Mouse (Mus musculus): ENCODE results near the gene Ablim1. TPM values are rescaled to one million over a fixed set of nuclear protein-coding genes. Genes with fewer than 3 reads are reported as not detected.
A peak's percentile ranks its signal among the peaks of the same experiment; 100 is the strongest.

Gene Ablim1
- total RNA-seq, 2 experiments from 2014 or later, result 489 to 510 TPM

GRCm38 (mm10) chr19:57313226-57313625, 1.5 kb downstream of the Ablim1 start:
- DNase-seq, result no peak
- intact Hi-C loops (cut with DNase I), result loop anchor here (1.0 kb wide), 1 partner anchor 117 kb away; no protein-coding TSS in a partner anchor

- DNase-seq, result no peak
- intact Hi-C loops (cut with DNase I), result no loop called here
Observed at GRCm38 (mm10) chr19:57309980-57310379, 4.7 kb downstream of the Ablim1 start.

- DNase-seq, result no peak
- intact Hi-C loops (cut with DNase I), result no loop called here
Observed at GRCm38 (mm10) chr19:57306601-57307000, 8.1 kb downstream of the Ablim1 start.

- DNase-seq, result no peak
- intact Hi-C loops (cut with DNase I), result no loop called here
Observed at GRCm38 (mm10) chr19:57305972-57306371, 8.7 kb downstream of the Ablim1 start.

GRCm38 (mm10) chr19:57304666-57305065, 10.1 kb downstream of the Ablim1 start:
- intact Hi-C loops (cut with DNase I), result no loop called here
- no peak for DNase-seq

- peak in 1 of 2 experiments; percentile 42 for DNase-seq
- intact Hi-C loops (cut with DNase I), result no loop called here
Observed at GRCm38 (mm10) chr19:57301961-57302395, 12.7 kb downstream of the Ablim1 start.

- intact Hi-C loops (cut with DNase I), result no loop called here
- DNase-seq, result no peak
Observed at GRCm38 (mm10) chr19:57298006-57298405, 16.7 kb downstream of the Ablim1 start.

GRCm38 (mm10) chr19:57297447-57297846, 17.3 kb downstream of the Ablim1 start:
- no peak for DNase-seq
- intact Hi-C loops (cut with DNase I), result no loop called here

- peak in 1 of 2 experiments; percentile 23 for DNase-seq
- intact Hi-C loops (cut with DNase I), result no loop called here
Observed at GRCm38 (mm10) chr19:57296539-57296938, 18.2 kb downstream of the Ablim1 start.

GRCm38 (mm10) chr19:57295521-57295920, 19.2 kb downstream of the Ablim1 start:
- DNase-seq, result no peak
- intact Hi-C loops (cut with DNase I), result no loop called here

GRCm38 (mm10) chr19:57294356-57294755, 20.4 kb downstream of the Ablim1 start:
- intact Hi-C loops (cut with DNase I), result no loop called here
- no peak for DNase-seq

GRCm38 (mm10) chr19:57293737-57294136, 21.0 kb downstream of the Ablim1 start:
- DNase-seq, result peak; percentile 77 to 78
- intact Hi-C loops (cut with DNase I), result no loop called here

- intact Hi-C loops (cut with DNase I), result no loop called here
- DNase-seq, result no peak
Observed at GRCm38 (mm10) chr19:57283310-57283709, 31.4 kb downstream of the Ablim1 start.

GRCm38 (mm10) chr19:57282642-57283041, 32.1 kb downstream of the Ablim1 start:
- intact Hi-C loops (cut with DNase I), result no loop called here
- DNase-seq, result no peak

GRCm38 (mm10) chr19:57279666-57280065, 35.1 kb downstream of the Ablim1 start:
- intact Hi-C loops (cut with DNase I), result no loop called here

GRCm38 (mm10) chr19:57278263-57278662, 36.5 kb downstream of the Ablim1 start:
- intact Hi-C loops (cut with DNase I), result no loop called here
- no peak for DNase-seq

More at GRCm38 (mm10) chr19:57279666-57280065, 35.1 kb downstream of the Ablim1 start:
- no peak for DNase-seq

- no peak for DNase-seq
- intact Hi-C loops (cut with DNase I), result no loop called here
Observed at GRCm38 (mm10) chr19:57277010-57277409, 37.7 kb downstream of the Ablim1 start.

GRCm38 (mm10) chr19:57275166-57275953, 39.4 kb downstream of the Ablim1 start:
- no peak for DNase-seq
- intact Hi-C loops (cut with DNase I), result no loop called here

GRCm38 (mm10) chr19:57274717-57275116, 40.0 kb downstream of the Ablim1 start:
- intact Hi-C loops (cut with DNase I), result loop anchor here (5.0 kb wide), 1 partner anchor 112 kb away; no protein-coding TSS in a partner anchor
- DNase-seq, result no peak

GRCm38 (mm10) chr19:57274286-57274685, 40.4 kb downstream of the Ablim1 start:
- no peak for DNase-seq

GRCm38 (mm10) chr19:57272824-57273613, 41.7 kb downstream of the Ablim1 start:
- DNase-seq, result peak; percentile 68
- intact Hi-C loops (cut with DNase I), result loop anchor here (2.0 to 5.0 kb wide), 2 partner anchors 42 to 111 kb away; partner anchors contain the start of gene Ablim1

More at GRCm38 (mm10) chr19:57274286-57274685, 40.4 kb downstream of the Ablim1 start:
- intact Hi-C loops (cut with DNase I), result loop anchor here (5.0 kb wide), 1 partner anchor 112 kb away; no protein-coding TSS in a partner anchor
